In genomic region chr9:107323558-107323957, GRCm38 (mm10) we compare ENCODE assay signal across 8 mouse cellular contexts. TPM values are rescaled to one million over a fixed set of nuclear protein-coding genes. Genes with fewer than 3 reads are reported as not detected.
DNase-seq lines count a peak whose midpoint lies in the region; TF ChIP-seq lines count a peak whose summit lies in the region.
"Had no signal": no experiment of that assay in that cellular context is flagged by ENCODE, and none has a peak within 500 bp of the region (broad histone marks: within the 10 kb centered on the region; RNA-seq: fewer than 3 reads in every experiment).

No protein-coding gene starts in this region.

- peak; percentile 82 to 90 for DNase-seq in lung, adult 18-20 months
- DNase-seq in lung, adult 2 months = no peak
- DNase-seq in cerebellum, adult 2 months = peak; percentile 67 to 75
- DNase-seq in gastrocnemius, postnatal 25 days = peak; percentile 93
- DNase-seq in kidney, postnatal 36 days = peak; percentile 66 to 76
- no peak for DNase-seq in embryo, embryonic 9.5 days (ENCODE audit: extremely low spot score)
- DNase-seq in layer of hippocampus, adult 8-10 months (ENCODE audit: low spot score in 2 of 2) = no peak

- TF ChIP-seq CTCF in lung, adult 2 months (IDR thresholded peaks at IDR 0.05; ENCODE audit: insufficient read depth, low read length) = no peak
- TF ChIP-seq CTCF in cerebellum, adult 2 months (IDR thresholded peaks at IDR 0.05; ENCODE audit: borderline replicate concordance, insufficient read depth, low read depth, low read length) = no peak

- WGBS in lung, adult 2 months = 11% methylated on average over 6 of the region's 6 CpGs
- 14% methylated on average over 6 of the region's 6 CpGs for WGBS in cerebellum, adult 2 months

- H3K27me3 ChIP-seq in cerebellum, adult 2 months (ENCODE audit: control insufficient read depth, insufficient read depth, low read length) = no peaks in the 10 kb centered on the region

- TF ChIP-seq POLR2A in lung, adult 2 months (IDR thresholded peaks at IDR 0.05; ENCODE audit: borderline replicate concordance, extremely low read depth, low read depth, low read length) = no peak
- no peak for TF ChIP-seq POLR2A in cerebellum, adult 2 months (IDR thresholded peaks at IDR 0.05; ENCODE audit: borderline replicate concordance, insufficient read depth, low read length)

- peaks cover 19% of the 10 kb centered on the region for H3K4me1 ChIP-seq in lung, adult 2 months (ENCODE audit: control insufficient read depth, insufficient read depth, low read length)
- H3K4me1 ChIP-seq in cerebellum, adult 2 months (ENCODE audit: control insufficient read depth, insufficient read depth, low read length) = peaks cover 10% of the 10 kb centered on the region

- H3K4me3 ChIP-seq in lung, adult 2 months (replicated peaks; ENCODE audit: extremely low read depth, low read depth, low read length) = no peak overlapping the region
- H3K4me3 ChIP-seq in cerebellum, adult 2 months (replicated peaks; ENCODE audit: insufficient read depth, low read depth, low read length) = no peak overlapping the region

- no peak overlapping the region for H3K27ac ChIP-seq in cerebellum, adult 2 months (ENCODE audit: insufficient read depth, low read length)

RNA-seq across cellular contexts. Expression of gene Hemk1, which starts 14.6 kb away (rescaled TPM):
- polyA plus RNA-seq in lung, adult 2 months (2012; rRNA removed) = 16.9 and 21.0 TPM in 2 replicates
- polyA plus RNA-seq in cerebellum, adult 2 months (2012; rRNA removed) = 27.8 and 31.7 TPM in 2 replicates
- total RNA-seq in gastrocnemius, postnatal 25 days (2021) = 10 to 100 TPM; 12.8 to 15.7 TPM
- 10 to 100 TPM; 15.6 to 20.6 (median 18.5) TPM for total RNA-seq in layer of hippocampus, adult 8-10 months (2022)

RNA-seq across cellular contexts. Expression of gene 6430571L13Rik, which starts 16.8 kb away (rescaled TPM):
- polyA plus RNA-seq in lung, adult 2 months (2012; rRNA removed) = 0.34 and 1.1 TPM in 2 replicates
- 44.9 and 52.5 TPM in 2 replicates for polyA plus RNA-seq in cerebellum, adult 2 months (2012; rRNA removed)
- total RNA-seq in gastrocnemius, postnatal 25 days (2021) = 10 to 100 TPM; 34.1 to 44.0 TPM
- 1 to 10 TPM; 2.4 to 4.0 (median 3.4) TPM for total RNA-seq in layer of hippocampus, adult 8-10 months (2022)
- total RNA-seq: neutrophil, adult 5-6 weeks had no signal

RNA-seq across cellular contexts. Expression of gene Cish, which starts 27.7 kb away (rescaled TPM):
- polyA plus RNA-seq in lung, adult 2 months (2012; rRNA removed) = 61.1 and 72.2 TPM in 2 replicates
- polyA plus RNA-seq in cerebellum, adult 2 months (2012; rRNA removed) = 4.1 and 4.3 TPM in 2 replicates
- total RNA-seq in gastrocnemius, postnatal 25 days (2021) = 100 to 1,000 TPM in 1 of 2 experiments, 1 to 10 TPM in 1; 2.3 to 100 TPM
- total RNA-seq in layer of hippocampus, adult 8-10 months (2022) = 1 to 10 TPM; 2.1 to 6.1 (median 2.9) TPM

RNA-seq across cellular contexts. Expression of gene Mapkapk3, which starts 33.9 kb away (rescaled TPM):
- polyA plus RNA-seq in lung, adult 2 months (2012; rRNA removed) = 29.3 and 41.1 TPM in 2 replicates
- polyA plus RNA-seq in cerebellum, adult 2 months (2012; rRNA removed) = 10.5 and 11.7 TPM in 2 replicates
- 10 to 100 TPM; 27.7 to 32.1 TPM for total RNA-seq in gastrocnemius, postnatal 25 days (2021)
- total RNA-seq in layer of hippocampus, adult 8-10 months (2022) = 1 to 10 TPM; 1.9 to 5.1 (median 3.4) TPM

Comparison
In these comparisons a context has a peak if more than half of its experiments do, and no peak if none do; other contexts are left out.
1. DNase-seq: peak in lung, adult 18-20 months (2 of 2), cerebellum, adult 2 months (2 of 2), gastrocnemius, postnatal 25 days (single experiment) and kidney, postnatal 36 days (2 of 2); none in lung, adult 2 months (single experiment), embryo, embryonic 9.5 days (single experiment) and layer of hippocampus, adult 8-10 months (0 of 2).
2. RNA of gene 6430571L13Rik, which starts 16.8 kb away (total RNA-seq): 34.1 to 44.0 TPM in gastrocnemius, postnatal 25 days; 2.4 to 4.0 TPM in layer of hippocampus, adult 8-10 months; every median in the first group is over 4 times any median in the second.